Mouse (Mus musculus): ENCODE measurements around the gene Dhcr7. TPM values are rescaled to one million over a fixed set of nuclear protein-coding genes. Genes with fewer than 3 reads are reported as not detected.

The Dhcr7 gene
- polyA plus RNA-seq, 1 experiment, result 36.6 TPM

- Histone ChIP-seq H3K4me3 (ENCODE audit: insufficient read depth, low read length) (no peak overlapping the region), H3K4me1 (ENCODE audit: control insufficient read depth, insufficient read depth, low read length) (no peaks in the 10 kb centered on the region), H3K27ac (ENCODE audit: insufficient read depth, low read length) (no peak overlapping the region)
- TF ChIP-seq POLR2A (IDR thresholded peaks at IDR 0.05; ENCODE audit: low read depth, low read length), result no peak
- no peak for TF ChIP-seq CTCF (IDR thresholded peaks at IDR 0.05; ENCODE audit: borderline replicate concordance, insufficient read depth, low read length)
These were observed 9.3 kb downstream of the Dhcr7 start for GRCm38 (mm10) chr7:143832196-143832595.

GRCm38 (mm10) chr7:143832611-143833010 lies 9.7 kb downstream of the Dhcr7 start:
- no peak overlapping the region for H3K27ac ChIP-seq (ENCODE audit: insufficient read depth, low read length)
- H3K4me1 ChIP-seq (ENCODE audit: control insufficient read depth, insufficient read depth, low read length), result no peaks in the 10 kb centered on the region
- TF ChIP-seq POLR2A (IDR thresholded peaks at IDR 0.05; ENCODE audit: low read depth, low read length) (no peak), CTCF (IDR thresholded peaks at IDR 0.05; ENCODE audit: borderline replicate concordance, insufficient read depth, low read length) (no peak)
- H3K4me3 ChIP-seq (ENCODE audit: insufficient read depth, low read length), result no peak overlapping the region

- no peak overlapping the region for H3K4me3 ChIP-seq (ENCODE audit: insufficient read depth, low read length)
- no peaks in the 10 kb centered on the region for H3K4me1 ChIP-seq (ENCODE audit: control insufficient read depth, insufficient read depth, low read length)
- TF ChIP-seq POLR2A (IDR thresholded peaks at IDR 0.05; ENCODE audit: low read depth, low read length) (no peak), CTCF (IDR thresholded peaks at IDR 0.05; ENCODE audit: borderline replicate concordance, insufficient read depth, low read length) (no peak)
- no peak overlapping the region for H3K27ac ChIP-seq (ENCODE audit: insufficient read depth, low read length)
These were observed 10.7 kb downstream of the Dhcr7 start for GRCm38 (mm10) chr7:143833581-143834190.

DNA sequence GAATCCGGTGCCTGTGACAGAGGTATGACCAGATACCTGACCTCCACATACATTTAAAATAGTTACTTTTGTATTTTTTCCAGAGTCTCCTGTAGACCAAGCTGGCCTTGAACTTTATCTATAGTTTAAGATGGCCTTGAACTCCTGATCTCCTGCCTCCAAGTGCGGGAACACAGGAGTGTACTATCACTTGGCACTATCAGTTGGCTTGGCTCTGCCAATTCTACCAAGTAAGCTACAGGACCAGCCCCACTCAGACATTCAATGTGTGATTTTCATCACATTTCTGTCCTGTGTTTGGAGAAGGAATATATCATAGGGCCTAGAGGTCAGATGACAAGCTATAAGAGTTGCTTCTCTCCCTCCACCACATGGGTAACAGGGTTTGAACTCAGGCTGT lies 11.4 kb downstream of the Dhcr7 start:
- Histone ChIP-seq H3K4me3 (ENCODE audit: insufficient read depth, low read length) (no peak overlapping the region), H3K4me1 (ENCODE audit: control insufficient read depth, insufficient read depth, low read length) (no peaks in the 10 kb centered on the region)
- no peak for TF ChIP-seq POLR2A (IDR thresholded peaks at IDR 0.05; ENCODE audit: low read depth, low read length)
- no peak for TF ChIP-seq CTCF (IDR thresholded peaks at IDR 0.05; ENCODE audit: borderline replicate concordance, insufficient read depth, low read length)

GRCm38 (mm10) chr7:143834972-143835371 lies 12.0 kb downstream of the Dhcr7 start:
- Histone ChIP-seq H3K4me1 (ENCODE audit: control insufficient read depth, insufficient read depth, low read length) (no peaks in the 10 kb centered on the region), H3K27ac (ENCODE audit: insufficient read depth, low read length) (no peak overlapping the region), H3K4me3 (ENCODE audit: insufficient read depth, low read length) (no peak overlapping the region)
- TF ChIP-seq CTCF (IDR thresholded peaks at IDR 0.05; ENCODE audit: borderline replicate concordance, insufficient read depth, low read length) (no peak), POLR2A (IDR thresholded peaks at IDR 0.05; ENCODE audit: low read depth, low read length) (no peak)

More for the DNA sequence above, 11.4 kb downstream of the Dhcr7 start:
- no peak overlapping the region for H3K27ac ChIP-seq (ENCODE audit: insufficient read depth, low read length)

- no peak overlapping the region for H3K27ac ChIP-seq (ENCODE audit: insufficient read depth, low read length)
- TF ChIP-seq CTCF (IDR thresholded peaks at IDR 0.05; ENCODE audit: borderline replicate concordance, insufficient read depth, low read length), result no peak
- TF ChIP-seq POLR2A (IDR thresholded peaks at IDR 0.05; ENCODE audit: low read depth, low read length), result no peak
- no peaks in the 10 kb centered on the region for H3K4me1 ChIP-seq (ENCODE audit: control insufficient read depth, insufficient read depth, low read length)
These were observed 14.9 kb downstream of the Dhcr7 start for GRCm38 (mm10) chr7:143837705-143838358.

GRCm38 (mm10) chr7:143840121-143840520 lies 17.2 kb downstream of the Dhcr7 start:
- no peak overlapping the region for H3K27ac ChIP-seq (ENCODE audit: insufficient read depth, low read length)
- TF ChIP-seq CTCF (IDR thresholded peaks at IDR 0.05; ENCODE audit: borderline replicate concordance, insufficient read depth, low read length) (no peak), POLR2A (IDR thresholded peaks at IDR 0.05; ENCODE audit: low read depth, low read length) (no peak)
- no peak overlapping the region for H3K4me3 ChIP-seq (ENCODE audit: insufficient read depth, low read length)
- H3K4me1 ChIP-seq (ENCODE audit: control insufficient read depth, insufficient read depth, low read length), result no peaks in the 10 kb centered on the region

More at GRCm38 (mm10) chr7:143837705-143838358, 14.9 kb downstream of the Dhcr7 start:
- no peak overlapping the region for H3K4me3 ChIP-seq (ENCODE audit: insufficient read depth, low read length)

DNA sequence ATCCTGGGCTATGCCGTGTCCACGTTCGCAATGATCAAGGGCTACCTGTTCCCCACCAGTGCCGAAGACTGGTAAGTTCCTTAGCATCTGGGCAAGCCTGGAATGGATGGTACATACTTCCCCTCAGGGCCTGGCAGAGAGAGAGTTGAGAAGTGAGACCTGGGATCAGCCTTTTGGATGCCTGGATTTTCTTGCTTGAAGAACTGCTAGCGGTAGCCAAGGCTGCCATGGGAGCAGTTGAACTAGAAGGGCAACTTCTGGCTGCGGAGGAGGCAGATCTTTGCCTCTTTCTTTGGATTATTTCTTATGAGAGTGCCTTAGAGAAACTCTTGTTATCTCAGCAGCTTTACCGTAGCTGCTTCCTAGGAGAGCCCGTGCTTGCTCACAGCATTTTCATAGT lies 18.4 kb downstream of the Dhcr7 start:
- no peak overlapping the region for H3K27ac ChIP-seq (ENCODE audit: insufficient read depth, low read length)
- no peak for TF ChIP-seq CTCF (IDR thresholded peaks at IDR 0.05; ENCODE audit: borderline replicate concordance, insufficient read depth, low read length)
- TF ChIP-seq POLR2A (IDR thresholded peaks at IDR 0.05; ENCODE audit: low read depth, low read length), result no peak
- H3K4me1 ChIP-seq (ENCODE audit: control insufficient read depth, insufficient read depth, low read length), result no peaks in the 10 kb centered on the region
- no peak overlapping the region for H3K4me3 ChIP-seq (ENCODE audit: insufficient read depth, low read length)

GRCm38 (mm10) chr7:143848127-143848767 lies 25.3 kb downstream of the Dhcr7 start:
- H3K4me1 ChIP-seq (ENCODE audit: control insufficient read depth, insufficient read depth, low read length), result no peaks in the 10 kb centered on the region
- TF ChIP-seq POLR2A (IDR thresholded peaks at IDR 0.05; ENCODE audit: low read depth, low read length) (no peak), CTCF (IDR thresholded peaks at IDR 0.05; ENCODE audit: borderline replicate concordance, insufficient read depth, low read length) (no peak)

More at GRCm38 (mm10) chr7:143848127-143848767, 25.3 kb downstream of the Dhcr7 start:
- Histone ChIP-seq H3K4me3 (ENCODE audit: insufficient read depth, low read length) (no peak overlapping the region), H3K27ac (ENCODE audit: insufficient read depth, low read length) (no peak overlapping the region)
